Mouse (Mus musculus) retina, embryonic 14.5 days (tissue): Measurements from ENCODE around the gene 4930564D02Rik.

Source experiments
- DNase-seq: peaks from one replicate; pipeline ENCODE4 v3.0.0-alpha.2; 2015; ENCODE audit warnings: low spot score

4930564D02Rik gene

GRCm38 (mm10) chr3:105058627-105059513, 7.8 kb upstream of the 4930564D02Rik start:
- DNase-seq: peak; percentile 94

- no peak for DNase-seq
Measured at GRCm38 (mm10) chr3:105059911-105060310, 6.7 kb upstream of the 4930564D02Rik start.

- no peak for DNase-seq
Measured at GRCm38 (mm10) chr3:105060992-105061391, 5.7 kb upstream of the 4930564D02Rik start.

- DNase-seq: no peak
Measured at GRCm38 (mm10) chr3:105061496-105061895, 5.1 kb upstream of the 4930564D02Rik start.

- DNase-seq: no peak
Measured at GRCm38 (mm10) chr3:105061991-105062390, 4.7 kb upstream of the 4930564D02Rik start.

GRCm38 (mm10) chr3:105062676-105063075, 4.0 kb upstream of the 4930564D02Rik start:
- DNase-seq: no peak

- DNase-seq: no peak
Measured at GRCm38 (mm10) chr3:105070553-105070952, 3.9 kb downstream of the 4930564D02Rik start.

- DNase-seq: no peak
Measured at GRCm38 (mm10) chr3:105071251-105071650, 4.6 kb downstream of the 4930564D02Rik start.

GRCm38 (mm10) chr3:105072536-105072935, 5.9 kb downstream of the 4930564D02Rik start:
- no peak for DNase-seq

- DNase-seq: no peak
Measured at GRCm38 (mm10) chr3:105075796-105076195, 9.2 kb downstream of the 4930564D02Rik start.

GRCm38 (mm10) chr3:105078231-105078826, 11.7 kb downstream of the 4930564D02Rik start:
- peak; percentile 90 for DNase-seq

GRCm38 (mm10) chr3:105087344-105087743, 20.7 kb downstream of the 4930564D02Rik start:
- DNase-seq: no peak

- no peak for DNase-seq
Measured at GRCm38 (mm10) chr3:105088638-105089037, 22.0 kb downstream of the 4930564D02Rik start.

GRCm38 (mm10) chr3:105090147-105090546, 23.5 kb downstream of the 4930564D02Rik start:
- no peak for DNase-seq

- DNase-seq: peak; percentile 55
Measured at GRCm38 (mm10) chr3:105090981-105091380, 24.3 kb downstream of the 4930564D02Rik start.

- DNase-seq: no peak
Measured at GRCm38 (mm10) chr3:105092721-105093505, 26.3 kb downstream of the 4930564D02Rik start.

GRCm38 (mm10) chr3:105094448-105094847, 27.8 kb downstream of the 4930564D02Rik start:
- DNase-seq: peak; percentile 21

GRCm38 (mm10) chr3:105095026-105095425, 28.4 kb downstream of the 4930564D02Rik start:
- no peak for DNase-seq

GRCm38 (mm10) chr3:105097581-105097980, 30.9 kb downstream of the 4930564D02Rik start:
- no peak for DNase-seq

- peak; percentile 41 for DNase-seq
Measured at GRCm38 (mm10) chr3:105099526-105100269, 33.1 kb downstream of the 4930564D02Rik start.

GRCm38 (mm10) chr3:105100270-105100589, 33.6 kb downstream of the 4930564D02Rik start:
- DNase-seq: peak; percentile 12

- no peak for DNase-seq
Measured at GRCm38 (mm10) chr3:105105827-105106226, 39.2 kb downstream of the 4930564D02Rik start.
